ENCODE assay signal across 8 mouse cellular contexts in the genomic region with DNA sequence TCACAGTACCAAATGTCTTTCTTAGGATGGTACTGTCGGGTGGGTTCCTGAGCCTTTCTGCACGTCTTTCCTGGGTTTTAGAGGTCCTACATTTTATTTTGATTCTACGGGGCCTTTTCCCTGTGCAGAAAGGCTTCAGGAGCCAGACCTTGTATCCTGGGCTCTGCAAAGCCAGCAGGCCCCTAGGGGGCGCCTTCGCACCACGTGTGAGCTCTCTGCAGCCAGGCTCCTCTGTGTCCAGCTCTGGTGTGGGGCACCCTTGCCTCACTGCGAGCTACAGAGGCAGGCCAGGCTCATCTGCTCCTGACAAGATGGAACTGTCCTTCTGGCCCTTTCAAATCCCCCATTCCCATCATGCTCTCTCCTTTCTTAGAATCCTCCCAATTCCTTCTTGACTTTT. TPM values are rescaled to one million over a fixed set of nuclear protein-coding genes. Genes with fewer than 3 reads are reported as not detected.
DNase-seq lines count a peak whose midpoint lies in the region; ATAC-seq lines count a peak whose summit lies in the region.

No protein-coding gene starts in this region.

- H3K36me3 ChIP-seq in hindbrain, embryonic 10.5 days: no peaks in the 10 kb centered on the region
- H3K36me3 ChIP-seq in lung, embryonic 16.5 days (ENCODE audit: control insufficient read depth, insufficient read depth, low read length): no peaks in the 10 kb centered on the region

- H3K4me2 ChIP-seq in lung, embryonic 16.5 days (ENCODE audit: low read depth, low read length): no peak overlapping the region

- peak; percentile 88 for DNase-seq in MN1 (ENCODE audit: low spot score)
- peak; percentile 93 for DNase-seq in cerebellum, adult 8-10 months
- peak; percentile 88 for DNase-seq in hindbrain, embryonic 10.5 days (ENCODE audit: low spot score)
- DNase-seq in layer of hippocampus, adult 8-10 months (ENCODE audit: low spot score in 2 of 2): peak; percentile 76 to 92
- DNase-seq in retina, adult 2 months (ENCODE audit: low read depth, low spot score): peak; percentile 54
- peak; percentile 89 for DNase-seq in thymus, postnatal 14 days

- ATAC-seq in frontal cortex, adult (ENCODE audit: low TSS enrichment): peak; percentile 97
- peak; percentile 93 for ATAC-seq in lung, embryonic 16.5 days (ENCODE audit: low read depth)

- 21% methylated on average over 7 of the region's 7 CpGs for WGBS in hindbrain, embryonic 10.5 days
- 15% methylated on average over 7 of the region's 7 CpGs for WGBS in lung, embryonic 16.5 days

- H3K4me3 ChIP-seq in hindbrain, embryonic 10.5 days: no peak overlapping the region
- no peak overlapping the region for H3K4me3 ChIP-seq in lung, embryonic 16.5 days (ENCODE audit: low read length)

- peaks cover 3% of the 10 kb centered on the region for H3K4me1 ChIP-seq in hindbrain, embryonic 10.5 days (replicated peaks)
- H3K4me1 ChIP-seq in lung, embryonic 16.5 days (replicated peaks; ENCODE audit: control insufficient read depth, insufficient read depth, low read length): peaks cover 3% of the 10 kb centered on the region

- H3K27ac ChIP-seq in hindbrain, embryonic 10.5 days: no peak overlapping the region
- no peak overlapping the region for H3K27ac ChIP-seq in lung, embryonic 16.5 days (ENCODE audit: low read length)

- H3K9me3 ChIP-seq in hindbrain, embryonic 10.5 days: no peaks in the 10 kb centered on the region
- no peaks in the 10 kb centered on the region for H3K9me3 ChIP-seq in lung, embryonic 16.5 days (ENCODE audit: control insufficient read depth, low read length)

- no peaks in the 10 kb centered on the region for H3K27me3 ChIP-seq in hindbrain, embryonic 10.5 days (ENCODE audit: insufficient read depth, poor library complexity, severe bottlenecking)
- H3K27me3 ChIP-seq in lung, embryonic 16.5 days (ENCODE audit: control insufficient read depth, insufficient read depth, low read depth, low read length): no peaks in the 10 kb centered on the region

- no peak overlapping the region for H3K9ac ChIP-seq in lung, embryonic 16.5 days (ENCODE audit: low read length)

RNA-seq across cellular contexts. Expression of a gene that starts 53.3 kb away (rescaled TPM):
- 84.2 and 97.7 TPM in 2 replicates for polyA plus RNA-seq in hindbrain, embryonic 10.5 days (2016; fragmentation: Nextera tagmentation; extraction: Ambion mirVana)
- 10 to 100 TPM; 39.9 to 47.9 (median 43.7) TPM for total RNA-seq in layer of hippocampus, adult 8-10 months (2022)
- polyA plus RNA-seq in lung, embryonic 16.5 days (2015; fragmentation: Nextera tagmentation; extraction: Ambion mirVana): 57.9 and 64.6 TPM in 2 replicates
